Mouse (Mus musculus): ENCODE measurements around the gene Gbe1. TPM values are rescaled to one million over a fixed set of nuclear protein-coding genes. Genes with fewer than 3 reads are reported as not detected.

Gbe1 gene
- polyA plus RNA-seq, 1 experiment, result 5.1 TPM

GRCm38 (mm10) chr16:70387385-70387784, 73.6 kb downstream of the Gbe1 start:
- no peak for DNase-seq (ENCODE audit: low read depth in 1 of 2, low spot score in 2 of 2)

DNA sequence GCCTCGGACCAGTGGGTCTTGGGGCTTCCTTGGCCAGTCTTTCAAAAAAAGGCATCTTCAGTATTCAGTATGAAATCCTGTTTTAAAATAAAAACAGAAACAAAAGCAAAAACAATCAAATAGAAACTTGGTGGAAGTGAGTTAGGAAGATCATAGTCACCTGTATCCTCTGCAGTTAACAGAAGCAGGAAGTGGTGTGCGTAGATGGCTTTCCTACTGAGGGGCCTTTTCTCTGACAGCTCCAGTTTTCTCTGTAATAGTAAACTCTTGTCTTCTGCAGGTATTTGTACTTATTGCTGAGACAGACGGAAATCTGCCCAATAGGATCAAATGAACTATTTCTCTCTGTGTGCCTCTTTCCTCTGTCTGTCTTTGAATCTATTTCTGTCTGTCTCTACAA, 81.5 kb downstream of the Gbe1 start:
- Histone ChIP-seq H3K4me1 (ENCODE audit: control insufficient read depth, insufficient read depth, insufficient read length) (no peaks in the 10 kb centered on the region), H3K27ac (ENCODE audit: insufficient read depth, low read length) (no peak overlapping the region), H3K4me3 (ENCODE audit: extremely low read depth, insufficient read depth, insufficient read length) (no peak overlapping the region), H3K36me3 (ENCODE audit: control insufficient read depth, insufficient read depth, low read length) (no peaks in the 10 kb centered on the region), H3K27me3 (ENCODE audit: control insufficient read depth, insufficient read depth, low read length) (no peaks in the 10 kb centered on the region)
- WGBS, result 66% methylated on average over 3 of the region's 3 CpGs
- TF ChIP-seq CTCF (IDR thresholded peaks at IDR 0.05; ENCODE audit: extremely low read depth, insufficient read depth, insufficient read length, insufficient replicate concordance) (no peak), POLR2A (IDR thresholded peaks at IDR 0.05; ENCODE audit: low read depth, low read length) (no peak)
- DNase-seq (ENCODE audit: low read depth in 1 of 2, low spot score in 2 of 2), result no peak

More at GRCm38 (mm10) chr16:70387385-70387784, 73.6 kb downstream of the Gbe1 start:
- TF ChIP-seq POLR2A (IDR thresholded peaks at IDR 0.05; ENCODE audit: low read depth, low read length), result no peak
- TF ChIP-seq CTCF (IDR thresholded peaks at IDR 0.05; ENCODE audit: extremely low read depth, insufficient read depth, insufficient read length, insufficient replicate concordance), result no peak
- no peaks in the 10 kb centered on the region for H3K36me3 ChIP-seq (ENCODE audit: control insufficient read depth, insufficient read depth, low read length)
- no peak overlapping the region for H3K4me3 ChIP-seq (ENCODE audit: extremely low read depth, insufficient read depth, insufficient read length)
- no peaks in the 10 kb centered on the region for H3K4me1 ChIP-seq (ENCODE audit: control insufficient read depth, insufficient read depth, insufficient read length)
- WGBS, result 97% methylated on average over 2 of the region's 2 CpGs
- H3K27me3 ChIP-seq (ENCODE audit: control insufficient read depth, insufficient read depth, low read length), result no peaks in the 10 kb centered on the region
- H3K27ac ChIP-seq (ENCODE audit: insufficient read depth, low read length), result no peak overlapping the region

DNA sequence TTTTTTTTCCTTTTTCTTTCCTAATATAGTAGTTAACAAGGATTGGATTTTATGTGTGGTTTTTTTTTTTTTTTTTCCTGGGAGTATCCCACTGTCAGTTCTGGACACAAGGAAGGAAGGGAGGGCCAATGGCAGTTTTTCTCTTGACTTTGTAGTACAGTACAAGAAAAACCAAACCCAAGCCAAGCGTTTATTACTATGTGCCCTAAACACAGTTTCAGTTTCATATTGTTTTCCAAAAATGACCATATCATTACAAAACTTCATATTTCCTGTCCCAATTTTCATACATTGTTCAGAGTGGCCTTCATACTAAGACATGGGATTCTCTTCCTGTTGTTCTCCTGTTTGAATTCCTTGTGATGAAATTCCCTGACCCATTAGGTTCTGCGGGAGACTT, 94.0 kb downstream of the Gbe1 start:
- Histone ChIP-seq H3K4me3 (ENCODE audit: extremely low read depth, insufficient read depth, insufficient read length) (no peak overlapping the region), H3K27ac (ENCODE audit: insufficient read depth, low read length) (no peak overlapping the region)
- TF ChIP-seq POLR2A (IDR thresholded peaks at IDR 0.05; ENCODE audit: low read depth, low read length) (no peak), CTCF (IDR thresholded peaks at IDR 0.05; ENCODE audit: extremely low read depth, insufficient read depth, insufficient read length, insufficient replicate concordance) (no peak)

GRCm38 (mm10) chr16:70421077-70421476, 107.3 kb downstream of the Gbe1 start:
- Histone ChIP-seq H3K4me1 (ENCODE audit: control insufficient read depth, insufficient read depth, insufficient read length) (no peaks in the 10 kb centered on the region), H3K27me3 (ENCODE audit: control insufficient read depth, insufficient read depth, low read length) (no peaks in the 10 kb centered on the region), H3K27ac (ENCODE audit: insufficient read depth, low read length) (no peak overlapping the region), H3K4me3 (ENCODE audit: extremely low read depth, insufficient read depth, insufficient read length) (no peak overlapping the region), H3K36me3 (ENCODE audit: control insufficient read depth, insufficient read depth, low read length) (no peaks in the 10 kb centered on the region)
- 64% methylated on average over 3 of the region's 3 CpGs for WGBS
- peak in 1 of 2 experiments; percentile 11 for DNase-seq (ENCODE audit: low read depth in 1 of 2, low spot score in 2 of 2)
- no peak for TF ChIP-seq POLR2A (IDR thresholded peaks at IDR 0.05; ENCODE audit: low read depth, low read length)
- no peak for TF ChIP-seq CTCF (IDR thresholded peaks at IDR 0.05; ENCODE audit: extremely low read depth, insufficient read depth, insufficient read length, insufficient replicate concordance)

More for the DNA sequence above, 94.0 kb downstream of the Gbe1 start:
- Histone ChIP-seq H3K4me1 (ENCODE audit: control insufficient read depth, insufficient read depth, insufficient read length) (no peaks in the 10 kb centered on the region), H3K27me3 (ENCODE audit: control insufficient read depth, insufficient read depth, low read length) (no peaks in the 10 kb centered on the region), H3K36me3 (ENCODE audit: control insufficient read depth, insufficient read depth, low read length) (no peaks in the 10 kb centered on the region)
- WGBS, result 63% methylated on average over 2 of the region's 2 CpGs
- DNase-seq (ENCODE audit: low read depth in 1 of 2, low spot score in 2 of 2), result no peak

DNA sequence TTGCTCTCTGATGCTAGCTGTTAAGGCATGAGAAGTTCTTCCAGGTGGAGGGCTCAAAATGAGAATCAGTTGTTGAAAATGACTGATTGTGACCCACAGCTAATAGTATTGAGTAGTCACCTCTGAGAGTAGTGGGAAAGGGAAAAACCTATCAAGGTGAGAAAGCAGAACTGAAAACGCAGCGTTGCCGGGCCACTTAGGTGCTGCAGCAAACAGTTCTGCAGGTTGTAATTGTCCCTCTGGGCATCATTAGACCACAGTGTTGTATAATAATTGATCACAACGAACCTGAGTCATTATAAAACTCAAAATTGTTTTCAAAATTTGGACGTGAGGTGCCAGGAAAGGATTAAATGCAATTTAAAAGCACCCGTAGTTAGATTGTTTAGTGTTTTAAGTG, 135.8 kb downstream of the Gbe1 start:
- no peaks in the 10 kb centered on the region for H3K27me3 ChIP-seq (ENCODE audit: control insufficient read depth, insufficient read depth, low read length)
- no peak for DNase-seq (ENCODE audit: low read depth in 1 of 2, low spot score in 2 of 2)
- H3K4me3 ChIP-seq (ENCODE audit: extremely low read depth, insufficient read depth, insufficient read length), result no peak overlapping the region
- TF ChIP-seq CTCF (IDR thresholded peaks at IDR 0.05; ENCODE audit: extremely low read depth, insufficient read depth, insufficient read length, insufficient replicate concordance) (no peak), POLR2A (IDR thresholded peaks at IDR 0.05; ENCODE audit: low read depth, low read length) (no peak)
- 76% methylated on average over 6 of the region's 6 CpGs for WGBS
- H3K36me3 ChIP-seq (ENCODE audit: control insufficient read depth, insufficient read depth, low read length), result no peaks in the 10 kb centered on the region
- H3K4me1 ChIP-seq (ENCODE audit: control insufficient read depth, insufficient read depth, insufficient read length), result no peaks in the 10 kb centered on the region
- no peak overlapping the region for H3K27ac ChIP-seq (ENCODE audit: insufficient read depth, low read length)

GRCm38 (mm10) chr16:70475583-70475982, 161.8 kb downstream of the Gbe1 start:
- no peak for DNase-seq (ENCODE audit: low read depth in 1 of 2, low spot score in 2 of 2)
- 90% methylated on average over 2 of the region's 3 CpGs for WGBS
- TF ChIP-seq POLR2A (IDR thresholded peaks at IDR 0.05; ENCODE audit: low read depth, low read length) (no peak), CTCF (IDR thresholded peaks at IDR 0.05; ENCODE audit: extremely low read depth, insufficient read depth, insufficient read length, insufficient replicate concordance) (no peak)

DNA sequence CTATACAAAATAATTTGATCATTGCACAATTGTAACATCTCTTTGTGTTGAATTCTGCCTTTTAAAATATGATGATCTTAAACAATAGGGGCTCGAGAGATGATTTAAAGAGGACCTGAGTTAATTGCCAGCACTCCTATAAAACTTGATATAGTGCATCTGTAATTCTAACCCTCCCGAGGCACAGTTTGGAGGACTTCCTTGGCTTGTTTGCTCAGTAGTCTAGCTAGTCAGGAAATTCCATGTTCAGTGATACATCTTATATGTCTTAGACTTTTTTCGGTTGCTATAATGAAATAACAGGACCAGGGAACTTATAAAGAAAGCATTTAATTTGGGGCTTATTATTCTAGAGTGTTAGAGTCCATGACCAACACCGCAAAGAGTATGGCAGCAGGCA, 162.4 kb downstream of the Gbe1 start:
- no peak for DNase-seq (ENCODE audit: low read depth in 1 of 2, low spot score in 2 of 2)
- no peaks in the 10 kb centered on the region for H3K4me1 ChIP-seq (ENCODE audit: control insufficient read depth, insufficient read depth, insufficient read length)

More at GRCm38 (mm10) chr16:70475583-70475982, 161.8 kb downstream of the Gbe1 start:
- Histone ChIP-seq H3K36me3 (ENCODE audit: control insufficient read depth, insufficient read depth, low read length) (no peaks in the 10 kb centered on the region), H3K27me3 (ENCODE audit: control insufficient read depth, insufficient read depth, low read length) (no peaks in the 10 kb centered on the region), H3K4me1 (ENCODE audit: control insufficient read depth, insufficient read depth, insufficient read length) (no peaks in the 10 kb centered on the region), H3K27ac (ENCODE audit: insufficient read depth, low read length) (no peak overlapping the region), H3K4me3 (ENCODE audit: extremely low read depth, insufficient read depth, insufficient read length) (no peak overlapping the region)

More for the DNA sequence above, 162.4 kb downstream of the Gbe1 start:
- H3K27me3 ChIP-seq (ENCODE audit: control insufficient read depth, insufficient read depth, low read length), result no peaks in the 10 kb centered on the region
- no peak overlapping the region for H3K27ac ChIP-seq (ENCODE audit: insufficient read depth, low read length)
- 88% methylated on average over 4 of the region's 4 CpGs for WGBS
- no peaks in the 10 kb centered on the region for H3K36me3 ChIP-seq (ENCODE audit: control insufficient read depth, insufficient read depth, low read length)
- TF ChIP-seq POLR2A (IDR thresholded peaks at IDR 0.05; ENCODE audit: low read depth, low read length) (no peak), CTCF (IDR thresholded peaks at IDR 0.05; ENCODE audit: extremely low read depth, insufficient read depth, insufficient read length, insufficient replicate concordance) (no peak)
- no peak overlapping the region for H3K4me3 ChIP-seq (ENCODE audit: extremely low read depth, insufficient read depth, insufficient read length)
